In genomic region chr4:76417676-76418075, GRCm38 (mm10) we compare ENCODE assay signal across 26 mouse cellular contexts.
"Had no signal": no experiment of that assay in that cellular context is flagged by ENCODE, and none has a peak within 500 bp of the region (broad histone marks: within the 10 kb centered on the region; RNA-seq: fewer than 3 reads in every experiment).

No protein-coding gene starts in this region.

- H3K36me3 ChIP-seq: heart, embryonic 10.5 days; heart, embryonic 12.5 days; hindbrain, embryonic 10.5 days; hindbrain, embryonic 12.5 days; intestine, embryonic 15.5 days; limb, embryonic 10.5 days; limb, embryonic 12.5 days; liver, embryonic 13.5 days; liver, embryonic 15.5 days had no signal

- H3K27ac ChIP-seq: gastrocnemius, adult 2 months; heart, embryonic 10.5 days; hindbrain, embryonic 10.5 days; hindbrain, embryonic 12.5 days; hindbrain, embryonic 14.5 days; intestine, embryonic 15.5 days; layer of hippocampus, adult 2 months; left cerebral cortex, adult 2 months; limb, embryonic 10.5 days; limb, embryonic 12.5 days; liver, embryonic 13.5 days; liver, embryonic 15.5 days had no signal

- H3K9me3 ChIP-seq: heart, embryonic 10.5 days; hindbrain, embryonic 10.5 days; hindbrain, embryonic 12.5 days; intestine, embryonic 15.5 days; limb, embryonic 10.5 days; limb, embryonic 12.5 days; liver, embryonic 13.5 days; liver, embryonic 15.5 days had no signal

- ATAC-seq: forebrain, embryonic 16.5 days; hindbrain, embryonic 16.5 days; inflammation-experienced regulatory T-cells, adult 6 months; intestine, embryonic 15.5 days; intestine, postnatal 0 days; liver, postnatal 0 days had no signal

- H3K4me3 ChIP-seq: gastrocnemius, adult 2 months; heart, embryonic 10.5 days; heart, embryonic 12.5 days; hindbrain, embryonic 10.5 days; hindbrain, embryonic 12.5 days; intestine, embryonic 15.5 days; layer of hippocampus, adult 2 months; left cerebral cortex, adult 2 months; limb, embryonic 10.5 days; limb, embryonic 12.5 days; liver, embryonic 13.5 days; liver, embryonic 15.5 days had no signal

- H3K4me1 ChIP-seq: heart, embryonic 10.5 days; hindbrain, embryonic 10.5 days; hindbrain, embryonic 12.5 days; intestine, embryonic 15.5 days; limb, embryonic 12.5 days; liver, embryonic 13.5 days; liver, embryonic 15.5 days had no signal

- H3K9ac ChIP-seq: heart, embryonic 12.5 days; hindbrain, embryonic 12.5 days; hindbrain, embryonic 14.5 days; intestine, embryonic 15.5 days; limb, embryonic 12.5 days; liver, embryonic 13.5 days; liver, embryonic 15.5 days; liver, postnatal 0 days had no signal

- DNase-seq: gastrocnemius, adult 2 months; gastrocnemius, postnatal 10 days; gastrocnemius, postnatal 25 days; heart, adult 18-20 months; heart, postnatal 10 days; heart, postnatal 4 days; kidney, postnatal 14 days; liver; liver, embryonic 13.5 days; liver, postnatal 0 days had no signal

- H3K4me2 ChIP-seq: heart, embryonic 12.5 days; hindbrain, embryonic 12.5 days; hindbrain, embryonic 14.5 days; intestine, embryonic 15.5 days; limb, embryonic 12.5 days; liver, embryonic 11.5 days; liver, embryonic 13.5 days; liver, embryonic 15.5 days had no signal

- H3K27me3 ChIP-seq: heart, embryonic 12.5 days; hindbrain, embryonic 12.5 days; intestine, embryonic 15.5 days; limb, embryonic 12.5 days; liver, embryonic 13.5 days; liver, embryonic 15.5 days had no signal
